Mouse (Mus musculus) bone marrow, adult 2 months (tissue): ENCODE results near the gene Zc2hc1c.

Source experiments
- CTCF ChIP-seq: fragments of 200-500 bp; IDR thresholded peaks from 2 replicates; pipeline ENCODE4 v1.5.1; 2011; ENCODE audit warnings: low read length, control low read depth; ENCODE audit not compliant: control insufficient read depth, insufficient read depth
- POLR2A ChIP-seq: fragments of 200-500 bp; IDR thresholded peaks from 2 replicates; pipeline ENCODE4 v1.6.1; 2011; ENCODE audit warnings: low read depth, mild to moderate bottlenecking, control low read depth, low read length, borderline replicate concordance; ENCODE audit not compliant: control insufficient read depth

DNA sequence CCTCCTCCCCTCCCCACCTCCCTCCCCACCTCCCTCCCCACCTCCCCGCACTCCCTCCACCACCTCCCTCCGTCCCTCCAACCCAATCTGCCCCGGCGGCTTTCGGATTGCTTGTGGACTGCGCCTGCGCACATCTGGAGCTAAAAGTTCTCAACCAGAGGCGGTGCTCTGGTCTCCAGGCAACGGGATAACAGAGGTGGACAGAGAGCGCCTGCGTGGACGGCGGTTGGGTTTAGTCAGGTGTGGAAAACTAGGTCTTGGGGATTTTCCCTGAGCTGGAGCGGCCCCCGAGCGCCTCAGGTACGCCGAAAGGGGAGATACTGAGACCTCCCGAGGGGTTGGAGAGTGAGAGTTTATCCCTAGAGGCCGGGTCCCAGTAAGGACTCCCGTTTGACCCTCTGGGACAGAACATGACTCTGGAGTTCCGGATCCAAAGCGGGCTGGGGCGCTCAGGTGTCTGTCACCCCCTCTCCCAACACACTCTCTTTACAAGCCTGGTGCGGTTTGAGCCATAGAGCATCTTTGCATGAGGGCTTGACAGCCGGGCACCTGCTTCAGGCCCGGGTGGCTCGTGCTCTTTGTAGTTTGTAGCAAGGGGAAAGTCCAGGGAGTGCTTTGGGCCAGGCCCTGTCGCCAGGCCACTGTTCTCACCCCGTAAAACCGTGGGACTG is at the start of gene Zc2hc1c:
- TF ChIP-seq POLR2A (no peak), CTCF (no peak)
